Mouse (Mus musculus) lung, embryonic 15.5 days (tissue): ENCODE data around the gene Gpr101. TPM values are rescaled to one million over a fixed set of nuclear protein-coding genes. Genes with fewer than 3 reads are reported as not detected.

Experiments used
- ATAC-seq: fragments of 200-750 bp; cut with Nextera tagmentation; 2 replicates; pipeline ENCODE4 v1.8.0; 2017; ENCODE audit warnings: moderate number of reproducible peaks, borderline replicate concordance; ENCODE audit not compliant: low FRiP score, low TSS enrichment; ENCODE audit errors: extremely low read depth
- H3K27ac ChIP-seq: fragments of 300-500 bp; sonication (generic); 2 replicates; pipeline ENCODE4 v1.5.1; 2015; ENCODE audit warnings: moderate library complexity, mild to moderate bottlenecking, inconsistent platforms
- H3K27me3 ChIP-seq: fragments of 300-500 bp; sonication (generic); 2 replicates; pipeline ENCODE4 v1.6.1; 2015; ENCODE audit warnings: inconsistent platforms
- H3K36me3 ChIP-seq: fragments of 300-500 bp; sonication (generic); 2 replicates; pipeline ENCODE4 v1.6.1; 2015; ENCODE audit warnings: inconsistent platforms
- H3K4me1 ChIP-seq: fragments of 300-500 bp; sonication (generic); 2 replicates; pipeline ENCODE4 v1.6.1; 2015; ENCODE audit warnings: inconsistent platforms
- H3K4me2 ChIP-seq: fragments of 300-500 bp; sonication (generic); 2 replicates; pipeline ENCODE4 v1.6.1; 2015; ENCODE audit warnings: inconsistent platforms, mild to moderate bottlenecking, moderate library complexity
- H3K4me3 ChIP-seq: fragments of 300-500 bp; sonication (generic); 2 replicates; pipeline ENCODE4 v1.5.1; 2015; ENCODE audit warnings: mild to moderate bottlenecking, inconsistent platforms
- H3K9ac ChIP-seq: fragments of 300-500 bp; sonication (generic); 2 replicates; pipeline ENCODE4 v1.6.1; 2015; ENCODE audit warnings: inconsistent platforms
- H3K9me3 ChIP-seq: fragments of 300-500 bp; sonication (generic); 2 replicates; pipeline ENCODE4 v1.6.1; 2016; ENCODE audit warnings: inconsistent platforms
- WGBS: fragments of 180-500 bp; shearing (Covaris S2); methylation state at CpG from one replicate; pipeline ENCODE4 v1.1.7; 2015; 5-methylcytosine and 5-hydroxymethylcytosine counted together
- polyA plus RNA-seq: library from polyadenylated mRNA; unstranded; fragments of >200 nt; fragmentation: Nextera tagmentation; extraction: Ambion mirVana; gene quantifications from 2 replicates; pipeline ENCODE4 v1.2.1, GENCODE M21; 2015

Gpr101 gene
- not detected in 2 replicates for polyA plus RNA-seq

DNA sequence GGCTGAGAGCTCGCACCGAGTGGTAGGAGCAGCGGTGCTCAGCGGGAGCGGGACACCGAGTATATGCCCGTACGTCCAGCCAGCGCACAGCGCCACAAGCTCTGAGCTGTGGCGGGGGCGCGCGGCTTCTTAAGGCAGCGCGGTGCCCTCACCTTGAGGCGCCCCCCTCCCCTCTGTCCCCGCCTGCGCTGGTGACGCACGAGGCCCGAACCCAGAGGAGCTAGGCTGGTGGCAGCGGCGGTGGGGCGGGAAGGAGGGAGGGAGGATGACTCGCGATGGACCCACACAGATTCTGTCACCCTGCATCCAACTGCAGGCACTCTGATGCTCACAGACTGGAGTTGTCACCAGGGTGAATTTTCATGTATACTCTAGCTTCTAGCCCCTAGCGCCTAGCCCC lies at the start of gene Gpr101:
TSS of gene Gpr101 (minus strand) at position 124 of the 400 bp plus-strand sequence.
- ATAC-seq = no peak
- Histone ChIP-seq H3K9me3 (no peaks in the 10 kb centered on the region), H3K4me2 (peak within 1 kb of the TSS; percentile 41), H3K9ac (no peak within 1 kb of the TSS), H3K4me1 (no peaks in the 10 kb centered on the region), H3K27ac (no peak within 1 kb of the TSS), H3K4me3 (peak within 1 kb of the TSS; percentile 9; the same call in 1 of the 2 replicates), H3K36me3 (no peaks in the 10 kb centered on the region), H3K27me3 (peaks cover 25% of the 10 kb centered on the region)
- WGBS = 4% methylated on average over 19 of the region's 28 CpGs

GRCm38 (mm10) chrX:57521117-57522095 lies 17.8 kb upstream of the Gpr101 start:
- H3K27ac ChIP-seq = no peak overlapping the region
- no peak overlapping the region for H3K9ac ChIP-seq
- no peak for ATAC-seq
- H3K4me1 ChIP-seq = no peaks in the 10 kb centered on the region
- no peaks in the 10 kb centered on the region for H3K27me3 ChIP-seq
- no peak overlapping the region for H3K4me2 ChIP-seq
- H3K4me3 ChIP-seq = no peak overlapping the region
- 40% methylated on average over 28 of the region's 28 CpGs for WGBS
- H3K36me3 ChIP-seq = no peaks in the 10 kb centered on the region
- H3K9me3 ChIP-seq = no peaks in the 10 kb centered on the region

DNA sequence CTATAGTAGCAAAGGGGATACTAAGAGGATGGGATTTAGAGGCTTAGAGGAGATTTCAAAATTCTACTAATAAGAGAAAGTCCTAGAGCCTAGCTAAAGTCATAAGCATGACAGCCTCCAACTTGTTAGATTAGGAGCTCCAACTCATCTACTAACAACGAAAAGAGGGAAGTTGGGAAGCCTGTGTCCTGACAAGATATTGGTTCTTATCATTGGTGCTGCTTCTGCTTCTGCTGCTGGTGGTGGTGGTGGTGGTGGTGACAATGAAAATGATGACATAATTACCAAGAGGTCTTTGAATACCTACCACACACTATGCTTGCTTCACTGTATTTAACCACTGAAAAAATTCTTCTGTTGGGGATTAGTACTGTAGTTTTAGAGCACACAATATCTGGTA lies 2.7 kb upstream of the Gpr101 start:
- Histone ChIP-seq H3K36me3 (no peaks in the 10 kb centered on the region), H3K27me3 (peaks cover 25% of the 10 kb centered on the region), H3K27ac (no peak overlapping the region), H3K4me1 (no peaks in the 10 kb centered on the region), H3K9me3 (no peaks in the 10 kb centered on the region), H3K4me2 (no peak overlapping the region), H3K4me3 (no peak overlapping the region), H3K9ac (no peak overlapping the region)
- ATAC-seq = no peak
- WGBS = 60% methylated on average over 1 of the region's 1 CpGs

Other genes starting within 250 kb of the Gpr101 start
- gene Arhgef6, start 165.0 kb downstream of the Gpr101 start, polyA plus RNA-seq = 15.8 and 20.6 TPM in 2 replicates
- gene Rbmx, start 110.7 kb downstream of the Gpr101 start, polyA plus RNA-seq = 138 TPM in 2 replicates
- gene Gm364, start 94.6 kb downstream of the Gpr101 start, polyA plus RNA-seq = not detected in 2 replicates